Mouse (Mus musculus) CH12.LX (cell line): ENCODE results near the gene Naa16.

Experiments
- CTCF ChIP-seq, 2 experiments: IDR thresholded peaks in 1 of 2; conservative IDR thresholded peaks in 1 of 2; 2 replicates each; pipeline ENCODE4 v1.5.1; 2011 to 2012; ENCODE audit warnings: low read depth in 2 of 2, low read length in 2 of 2, improper control_type of control experiment in 1 of 2, inconsistent platforms in 1 of 2, mild to moderate bottlenecking in 1 of 2, moderate library complexity in 1 of 2
- E2F4 ChIP-seq: IDR thresholded peaks from 2 replicates; pipeline ENCODE4 v1.6.1; 2011; ENCODE audit warnings: low read depth, low read length, improper control_type of control experiment; ENCODE audit not compliant: insufficient replicate concordance
- EP300 ChIP-seq: IDR thresholded peaks from 2 replicates; pipeline ENCODE4 v1.6.1; 2011; ENCODE audit warnings: low read length, improper control_type of control experiment
- MXI1 ChIP-seq: IDR thresholded peaks from 2 replicates; pipeline ENCODE4 v1.6.1; 2011; ENCODE audit warnings: mild to moderate bottlenecking, low read depth, low read length, improper control_type of control experiment
- NELFE ChIP-seq: IDR thresholded peaks from 2 replicates; pipeline ENCODE4 v1.6.1; 2011; ENCODE audit warnings: low read depth, low read length, improper control_type of control experiment
- POLR2A ChIP-seq: IDR thresholded peaks from 2 replicates; pipeline ENCODE4 v1.6.1; 2011; ENCODE audit warnings: low read depth, mild to moderate bottlenecking, improper control_type of control experiment, low read length
- UBTF ChIP-seq: IDR thresholded peaks from 2 replicates; pipeline ENCODE4 v1.6.1; 2012; ENCODE audit warnings: low read depth, mild to moderate bottlenecking, inconsistent platforms, low read length, improper control_type of control experiment, moderate library complexity
- USF1 ChIP-seq: IDR thresholded peaks from 2 replicates; pipeline ENCODE4 v1.6.1; 2014; ENCODE audit warnings: low read depth, mild to moderate bottlenecking, inconsistent platforms, low read length, improper control_type of control experiment
- USF2 ChIP-seq: conservative IDR thresholded peaks from 2 replicates; pipeline ENCODE4 v1.6.1; 2011; ENCODE audit warnings: low read depth, low read length, improper control_type of control experiment
- ZC3H11A ChIP-seq: IDR thresholded peaks from 2 replicates; pipeline ENCODE4 v1.6.1; 2012; ENCODE audit warnings: low read depth, mild to moderate bottlenecking, inconsistent platforms, low read length, improper control_type of control experiment

DNA sequence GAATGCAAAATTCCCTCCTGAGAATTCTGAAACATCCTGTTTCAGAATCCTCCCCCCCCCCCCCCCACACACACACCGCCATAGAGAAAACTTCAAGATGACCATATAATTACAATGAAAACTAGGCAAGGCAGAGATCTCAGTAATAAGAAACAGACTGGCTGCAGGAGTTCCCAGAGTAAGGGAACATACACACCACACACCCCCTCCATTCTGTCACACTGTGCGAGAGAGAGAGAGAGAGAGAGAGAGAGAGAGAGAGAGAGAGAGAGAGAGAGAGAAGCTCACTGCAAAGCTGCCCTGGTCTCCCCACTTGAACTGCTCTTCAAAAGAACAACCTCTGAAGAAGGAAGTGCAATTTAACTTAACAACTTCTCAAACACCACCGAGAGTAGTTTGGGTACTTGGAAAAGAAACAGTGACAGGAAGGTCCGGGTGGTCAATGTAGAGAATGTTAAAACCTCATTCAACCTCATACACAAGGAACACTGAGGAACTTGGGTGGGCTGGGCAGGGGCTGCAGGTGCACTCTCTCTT lies 78.6 kb downstream of the Naa16 start:
- no peak for TF ChIP-seq CTCF (conservative IDR thresholded peaks at IDR 0.05 in 1 of 2, IDR thresholded peaks at IDR 0.05 in 1 of 2; ENCODE audit: low read depth in 2 of 2, low read length in 2 of 2)
- TF ChIP-seq E2F4, result no peak
- TF ChIP-seq UBTF, result no peak
- TF ChIP-seq MXI1, result no peak
- no peak for TF ChIP-seq ZC3H11A
- TF ChIP-seq POLR2A, result no peak
- TF ChIP-seq NELFE, result no peak
- no peak for TF ChIP-seq USF2
- no peak for TF ChIP-seq USF1
- no peak for TF ChIP-seq EP300
